Mouse (Mus musculus) midbrain, embryonic 16.5 days (tissue): ENCODE data around the gene Lsm6. TPM values are rescaled to one million over a fixed set of nuclear protein-coding genes. Genes with fewer than 3 reads are reported as not detected.

Experiments used
- ATAC-seq: fragments of 200-750 bp; cut with Nextera tagmentation; 2 replicates; pipeline ENCODE4 v1.8.0; 2017; ENCODE audit warnings: moderate TSS enrichment
- H3K27ac ChIP-seq: fragments of 300-500 bp; sonication (generic); 2 replicates; pipeline ENCODE4 v1.5.1; 2014; ENCODE audit warnings: mild to moderate bottlenecking, low read length, mixed read lengths
- H3K27me3 ChIP-seq: fragments of 300-500 bp; sonication (generic); 2 replicates; pipeline ENCODE4 v1.6.1; 2014; ENCODE audit warnings: low read depth, low read length, mixed read lengths; ENCODE audit not compliant: control insufficient read depth, insufficient read depth
- H3K36me3 ChIP-seq: fragments of 300-500 bp; sonication (generic); 2 replicates; pipeline ENCODE4 v1.6.1; 2014; ENCODE audit warnings: mild to moderate bottlenecking, low read length, moderate library complexity, mixed read lengths; ENCODE audit not compliant: control insufficient read depth, insufficient read depth
- H3K4me1 ChIP-seq: fragments of 300-500 bp; sonication (generic); 2 replicates; pipeline ENCODE4 v1.6.1; 2014; ENCODE audit warnings: mild to moderate bottlenecking, low read length, mixed read lengths; ENCODE audit not compliant: control insufficient read depth, insufficient read depth
- H3K4me2 ChIP-seq: fragments of 300-500 bp; sonication (generic); 2 replicates; pipeline ENCODE4 v1.6.1; 2014; ENCODE audit warnings: mild to moderate bottlenecking, low read length, mixed read lengths
- H3K4me3 ChIP-seq: fragments of 300-500 bp; sonication (generic); 2 replicates; pipeline ENCODE4 v1.5.1; 2014; ENCODE audit warnings: low read depth, mild to moderate bottlenecking, low read length, moderate library complexity, mixed read lengths
- H3K9ac ChIP-seq: fragments of 300-500 bp; sonication (generic); 2 replicates; pipeline ENCODE4 v1.6.1; 2014; ENCODE audit warnings: low read depth, low read length, mixed read lengths
- H3K9me3 ChIP-seq: fragments of 300-500 bp; sonication (generic); replicated peaks from 2 replicates; pipeline ENCODE4 v1.6.1; 2014; ENCODE audit warnings: mild to moderate bottlenecking, low read length, mixed read lengths; ENCODE audit not compliant: control insufficient read depth, poor library complexity, severe bottlenecking
- WGBS: fragments of 180-500 bp; shearing (Covaris S2); extraction: QIAGEN DNeasy Blood & Tissue Kit; methylation state at CpG from one replicate; pipeline ENCODE4 v1.1.7; 2014; 5-methylcytosine and 5-hydroxymethylcytosine counted together
- polyA plus RNA-seq: library from polyadenylated mRNA; unstranded; fragments of >200 nt; fragmentation: Nextera tagmentation; extraction: Ambion mirVana; gene quantifications from 2 replicates; pipeline ENCODE4 v1.2.1, GENCODE M21; 2015

The Lsm6 gene
- polyA plus RNA-seq, 1 experiment from 2014 or later = 130 TPM

DNA sequence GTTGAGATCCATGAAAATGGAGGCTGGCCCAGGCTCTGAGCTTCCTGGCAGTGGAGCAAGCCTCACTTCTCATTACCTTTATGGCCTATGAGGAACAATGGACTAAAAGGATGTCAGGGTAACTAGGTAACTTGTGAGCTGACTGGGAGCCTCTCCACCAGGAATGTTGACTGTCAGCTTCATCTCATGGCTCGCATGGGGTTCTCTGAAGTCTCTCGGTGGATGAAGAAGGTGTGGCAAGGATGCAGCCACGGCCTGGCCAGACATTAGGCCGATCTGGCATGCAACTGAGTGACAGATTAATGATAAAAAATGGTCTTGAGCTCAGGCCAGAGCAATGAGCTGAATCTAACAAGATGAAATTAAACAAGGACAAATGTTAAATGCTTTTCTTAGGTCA is 27.7 kb downstream of the Lsm6 start:
- Histone ChIP-seq H3K9ac (no peak overlapping the region), H3K9me3 (no peaks in the 10 kb centered on the region), H3K36me3 (no peaks in the 10 kb centered on the region), H3K27me3 (no peaks in the 10 kb centered on the region), H3K27ac (no peak overlapping the region), H3K4me2 (no peak overlapping the region), H3K4me1 (no peaks in the 10 kb centered on the region), H3K4me3 (no peak overlapping the region)
- no peak for ATAC-seq
- 88% methylated on average over 4 of the region's 4 CpGs for WGBS

DNA sequence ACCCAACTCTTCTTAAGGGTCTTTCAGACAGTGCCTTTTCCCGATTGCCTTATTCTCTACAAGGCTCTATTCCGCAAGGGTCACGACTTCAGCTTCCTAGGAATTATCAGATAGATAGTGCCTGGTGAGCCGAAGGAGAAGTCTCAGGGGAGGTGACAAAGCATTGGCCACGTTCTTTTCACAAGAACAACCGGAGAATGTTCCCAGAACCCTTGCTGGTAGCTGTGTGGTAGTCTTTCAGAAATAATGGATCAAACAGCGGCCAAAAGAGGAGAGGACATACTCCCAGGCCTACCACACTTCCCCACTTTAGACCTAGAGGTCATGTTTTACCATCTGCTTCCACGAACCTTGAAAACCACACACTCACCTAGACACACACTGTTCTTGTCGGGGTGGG is 44.1 kb downstream of the Lsm6 start:
- Histone ChIP-seq H3K27me3 (no peaks in the 10 kb centered on the region), H3K9me3 (no peaks in the 10 kb centered on the region), H3K4me2 (no peak overlapping the region), H3K9ac (no peak overlapping the region), H3K4me1 (no peaks in the 10 kb centered on the region), H3K36me3 (no peaks in the 10 kb centered on the region), H3K27ac (no peak overlapping the region), H3K4me3 (no peak overlapping the region)
- 91% methylated on average over 9 of the region's 9 CpGs for WGBS
- ATAC-seq = no peak

DNA sequence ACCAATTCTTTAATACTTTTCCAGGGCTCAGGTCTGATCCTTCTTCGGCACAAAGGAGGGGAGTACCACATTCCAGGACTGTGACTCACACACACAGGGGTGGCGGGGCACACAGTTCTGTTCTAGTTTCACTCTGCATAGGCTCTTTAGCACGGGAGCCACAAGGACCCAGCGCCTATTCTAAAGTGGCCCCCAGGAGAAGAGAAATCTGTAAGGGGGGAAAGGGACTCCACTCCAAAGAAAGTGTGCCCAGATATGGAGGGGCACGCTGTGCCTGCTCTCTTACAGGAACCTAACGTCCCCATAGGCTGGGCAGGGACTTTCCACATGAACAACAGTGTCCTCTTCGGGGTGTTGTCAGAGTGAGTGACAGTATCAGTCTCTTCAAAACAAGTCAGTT is 49.7 kb downstream of the Lsm6 start:
- no peak for ATAC-seq
- Histone ChIP-seq H3K27me3 (no peaks in the 10 kb centered on the region), H3K4me1 (no peaks in the 10 kb centered on the region), H3K4me2 (no peak overlapping the region), H3K9ac (no peak overlapping the region), H3K4me3 (no peak overlapping the region), H3K27ac (no peak overlapping the region), H3K36me3 (no peaks in the 10 kb centered on the region), H3K9me3 (no peaks in the 10 kb centered on the region)
- WGBS = 62% methylated on average over 7 of the region's 7 CpGs

DNA sequence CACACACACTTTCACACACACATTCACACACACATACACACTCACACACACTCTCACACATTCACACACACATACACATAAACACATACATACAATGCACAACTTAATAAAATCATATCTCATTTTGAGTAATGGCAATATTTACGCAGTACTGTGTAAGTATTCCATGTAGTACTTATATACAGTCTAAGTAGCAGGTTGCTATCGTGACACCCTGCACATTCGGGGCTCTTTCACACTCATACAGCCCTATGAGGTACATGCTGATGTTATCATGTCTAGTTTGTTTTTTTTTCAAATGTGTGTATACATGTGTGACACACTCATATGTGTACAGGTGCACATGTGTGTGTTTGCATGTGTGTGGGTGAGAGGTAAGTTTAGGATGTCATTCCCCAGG is 50.4 kb downstream of the Lsm6 start:
- Histone ChIP-seq H3K27ac (no peak overlapping the region), H3K4me3 (no peak overlapping the region), H3K9ac (no peak overlapping the region), H3K9me3 (no peaks in the 10 kb centered on the region), H3K4me1 (no peaks in the 10 kb centered on the region), H3K27me3 (no peaks in the 10 kb centered on the region), H3K36me3 (no peaks in the 10 kb centered on the region), H3K4me2 (no peak overlapping the region)
- WGBS = 98% methylated on average over 3 of the region's 3 CpGs
- ATAC-seq = no peak

DNA sequence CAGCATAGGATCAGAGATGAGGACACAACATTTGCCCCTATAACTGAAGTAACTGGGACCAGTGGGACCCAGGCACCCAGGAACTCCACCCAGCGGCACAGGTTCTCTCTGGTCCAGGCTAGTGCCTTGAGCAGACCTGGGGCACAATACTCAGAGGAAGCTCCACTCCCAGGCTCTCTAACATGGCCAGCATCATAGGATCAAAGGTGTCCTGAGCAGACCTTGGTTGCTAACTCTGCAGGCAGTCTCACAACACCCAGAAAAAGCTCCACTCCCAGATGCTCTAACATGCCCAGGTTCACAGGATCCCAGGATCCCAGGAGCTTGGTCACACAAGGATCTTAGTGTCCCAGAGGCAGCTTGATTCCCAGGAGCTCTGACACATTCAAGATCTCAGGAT is 55.4 kb downstream of the Lsm6 start:
- ATAC-seq = no peak
- no peak overlapping the region for H3K27ac ChIP-seq
- H3K4me3 ChIP-seq = no peak overlapping the region
- H3K9ac ChIP-seq = no peak overlapping the region
- H3K4me2 ChIP-seq = no peak overlapping the region
- H3K4me1 ChIP-seq = no peaks in the 10 kb centered on the region
- H3K9me3 ChIP-seq = no peaks in the 10 kb centered on the region
- H3K27me3 ChIP-seq = no peaks in the 10 kb centered on the region
- H3K36me3 ChIP-seq = no peaks in the 10 kb centered on the region
- WGBS = 81% methylated on average over 1 of the region's 1 CpGs

DNA sequence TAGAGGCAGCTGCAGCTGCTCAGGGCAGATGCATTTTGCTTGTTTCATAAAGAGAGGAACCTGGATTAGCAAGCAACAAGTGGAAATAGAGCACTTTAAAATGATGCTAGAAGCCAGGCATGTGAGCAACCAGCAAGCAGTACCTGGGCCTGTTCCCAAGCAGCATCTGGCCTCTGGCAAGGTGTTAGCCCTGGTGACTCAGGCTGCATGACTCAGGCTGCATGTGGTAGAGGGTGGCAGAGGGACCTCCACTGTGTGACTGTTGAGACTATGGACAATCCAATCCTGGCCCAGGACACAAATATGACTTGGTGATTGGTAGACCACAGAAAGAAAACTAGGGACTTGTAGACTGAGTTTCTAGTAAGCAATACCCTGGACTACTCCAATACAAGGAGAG is 56.0 kb downstream of the Lsm6 start:
- no peak for ATAC-seq
- no peaks in the 10 kb centered on the region for H3K36me3 ChIP-seq

DNA sequence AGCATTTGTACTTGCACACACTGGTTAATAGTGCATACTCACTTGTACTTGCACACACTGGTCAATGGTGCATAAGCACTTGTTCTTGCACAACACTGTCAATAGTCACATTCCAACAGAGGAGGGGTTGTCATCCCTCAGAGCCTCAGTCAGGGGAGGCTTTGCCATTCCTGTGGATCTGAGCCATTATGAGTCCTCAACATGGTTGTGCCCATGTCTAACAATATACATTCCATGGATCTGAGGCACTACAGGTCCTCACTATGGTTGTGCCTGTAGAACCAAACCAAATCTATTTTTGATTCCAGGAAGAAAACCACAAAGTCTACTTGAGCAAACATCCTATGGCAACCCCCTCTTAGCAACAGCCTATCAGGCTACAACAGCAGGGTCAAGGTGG is 61.8 kb downstream of the Lsm6 start:
- no peak overlapping the region for H3K4me3 ChIP-seq
- H3K4me1 ChIP-seq = no peaks in the 10 kb centered on the region
- H3K36me3 ChIP-seq = no peaks in the 10 kb centered on the region
- H3K4me2 ChIP-seq = no peak overlapping the region
- H3K9me3 ChIP-seq = no peaks in the 10 kb centered on the region
- no peak for ATAC-seq
- no peaks in the 10 kb centered on the region for H3K27me3 ChIP-seq
- no peak overlapping the region for H3K9ac ChIP-seq
- no peak overlapping the region for H3K27ac ChIP-seq

More for the DNA sequence above, 56.0 kb downstream of the Lsm6 start:
- H3K27ac ChIP-seq = no peak overlapping the region
- H3K4me3 ChIP-seq = no peak overlapping the region
- H3K4me2 ChIP-seq = no peak overlapping the region
- H3K9me3 ChIP-seq = no peaks in the 10 kb centered on the region
- no peak overlapping the region for H3K9ac ChIP-seq
- no peaks in the 10 kb centered on the region for H3K4me1 ChIP-seq
- no peaks in the 10 kb centered on the region for H3K27me3 ChIP-seq

DNA sequence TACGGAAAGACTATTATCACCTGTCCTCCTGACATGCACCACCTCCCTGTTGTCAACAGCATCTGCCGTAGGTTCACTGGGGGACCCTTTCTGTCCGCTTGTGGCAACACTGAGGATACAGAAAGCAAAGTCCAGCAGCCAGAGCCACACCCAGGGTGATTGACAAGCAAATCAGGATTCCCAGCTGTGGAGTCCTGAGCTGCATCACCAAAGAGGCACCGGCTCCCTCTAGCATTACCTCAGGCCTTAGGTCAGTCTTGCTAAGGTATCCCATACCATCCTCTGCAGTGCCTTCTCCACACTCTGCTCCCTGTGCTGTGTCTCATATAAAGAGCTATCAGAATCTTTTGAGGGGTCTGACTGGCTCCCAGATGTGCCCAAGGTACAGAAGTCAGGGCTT is 66.0 kb downstream of the Lsm6 start:
- Histone ChIP-seq H3K9me3 (no peaks in the 10 kb centered on the region), H3K4me2 (no peak overlapping the region), H3K27ac (no peak overlapping the region), H3K36me3 (no peaks in the 10 kb centered on the region), H3K27me3 (no peaks in the 10 kb centered on the region), H3K9ac (no peak overlapping the region), H3K4me3 (no peak overlapping the region), H3K4me1 (no peaks in the 10 kb centered on the region)
- 84% methylated on average over 4 of the region's 4 CpGs for WGBS
- no peak for ATAC-seq
